Mouse (Mus musculus): ENCODE results near the gene Cadps2. TPM values are rescaled to one million over a fixed set of nuclear protein-coding genes. Genes with fewer than 3 reads are reported as not detected.

Cadps2 gene
- polyA plus RNA-seq (2015; fragmentation: Nextera tagmentation; extraction: Ambion mirVana), result 2.7 and 3.5 TPM in 2 replicates

DNA sequence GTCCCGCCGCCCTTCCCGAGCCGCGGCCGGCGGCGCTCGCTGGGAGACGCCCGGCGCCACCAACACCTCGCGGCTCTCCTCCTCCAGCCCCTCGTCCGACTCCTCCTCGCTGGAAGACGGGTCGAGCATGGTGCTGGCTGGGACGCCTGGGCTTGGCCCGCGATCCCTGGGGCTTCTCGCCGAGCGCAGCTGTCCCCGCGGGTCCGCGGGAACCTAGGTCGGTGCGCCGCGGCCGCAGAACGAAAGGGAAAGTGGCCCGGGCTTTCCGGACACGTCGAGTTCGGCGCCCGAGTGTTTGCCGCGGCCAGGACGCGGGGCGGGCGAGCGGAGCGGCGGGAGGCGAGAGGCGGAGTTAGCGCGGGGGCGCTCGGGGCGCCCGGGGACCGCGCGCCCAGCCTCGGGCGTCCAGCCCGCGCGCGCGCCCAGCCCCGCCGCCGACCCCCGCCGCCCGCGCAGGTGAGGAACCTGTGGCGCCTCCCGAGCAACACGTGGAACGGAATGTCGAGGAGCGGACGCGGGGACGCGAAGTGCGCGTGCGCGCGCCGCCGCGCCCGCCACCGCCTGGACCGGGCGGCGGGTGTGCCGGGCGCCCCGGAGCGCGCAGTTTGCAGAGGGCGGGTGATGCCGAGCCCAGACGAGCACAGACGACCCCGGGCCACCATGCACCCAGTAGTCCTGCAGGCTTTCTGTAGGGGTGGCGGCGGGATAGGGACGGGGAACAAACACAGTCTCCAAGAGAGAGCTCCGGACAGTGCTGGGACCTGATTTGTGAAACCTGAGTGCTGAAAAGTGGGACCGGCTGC lies at the start of gene Cadps2:
Gene Cadps2 (minus strand): TSS at position 413 of the 803 bp plus-strand sequence.
- Histone ChIP-seq H3K4me1 (peaks cover 4% of the 10 kb centered on the region; the same call in 1 of the 2 replicates), H3K27me3 (peaks cover 31% of the 10 kb centered on the region), H3K9me3 (no peaks in the 10 kb centered on the region), H3K4me3 (peak within 1 kb of the TSS; percentile 72), H3K36me3 (no peaks in the 10 kb centered on the region), H3K27ac (no peak within 1 kb of the TSS), H3K9ac (peak within 1 kb of the TSS; percentile 68), H3K4me2 (replicated peaks) (peak within 1 kb of the TSS; percentile 87)
- ATAC-seq (ENCODE audit: low FRiP score, low read depth), result peak; percentile 78
- WGBS, result under 1% methylated on average over 112 of the region's 114 CpGs

DNA sequence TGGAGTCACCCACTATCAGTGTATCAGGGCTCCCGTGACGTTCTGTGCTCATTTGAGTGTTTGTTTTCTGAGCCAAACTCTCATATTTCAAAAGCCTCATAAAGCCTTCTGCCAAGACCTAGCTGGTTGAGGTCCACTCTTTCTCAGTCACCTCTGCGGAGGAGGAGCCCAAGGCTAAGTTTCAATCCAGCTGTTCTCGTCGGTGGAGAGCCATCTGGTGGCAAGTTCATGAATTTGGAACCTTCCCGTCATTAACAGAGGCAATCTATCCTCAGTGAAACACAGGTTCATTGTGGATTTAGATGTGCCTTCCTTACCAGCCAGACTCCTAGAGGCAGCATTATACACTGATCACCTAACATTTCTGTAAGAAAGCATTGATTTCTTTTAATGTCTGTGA lies 47.2 kb upstream of the Cadps2 start:
- H3K4me3 ChIP-seq, result no peak overlapping the region
- no peaks in the 10 kb centered on the region for H3K36me3 ChIP-seq
- 8% methylated on average over 6 of the region's 6 CpGs for WGBS
- H3K9ac ChIP-seq, result no peak overlapping the region
- H3K4me1 ChIP-seq, result no peaks in the 10 kb centered on the region
- no peaks in the 10 kb centered on the region for H3K27me3 ChIP-seq
- ATAC-seq (ENCODE audit: low FRiP score, low read depth), result peak; percentile 57
- no peak overlapping the region for H3K27ac ChIP-seq
- H3K9me3 ChIP-seq, result no peaks in the 10 kb centered on the region
- no peak overlapping the region for H3K4me2 ChIP-seq (replicated peaks)

- no peaks in the 10 kb centered on the region for H3K4me1 ChIP-seq
- H3K9me3 ChIP-seq, result no peaks in the 10 kb centered on the region
- 73% methylated on average over 4 of the region's 4 CpGs for WGBS
- no peak overlapping the region for H3K4me2 ChIP-seq (replicated peaks)
- no peak overlapping the region for H3K4me3 ChIP-seq
- no peaks in the 10 kb centered on the region for H3K36me3 ChIP-seq
- ATAC-seq (ENCODE audit: low FRiP score, low read depth), result no peak
- no peaks in the 10 kb centered on the region for H3K27me3 ChIP-seq
- H3K9ac ChIP-seq, result no peak overlapping the region
- H3K27ac ChIP-seq, result no peak overlapping the region
Measured at GRCm38 (mm10) chr6:23876765-23877408, 37.7 kb upstream of the Cadps2 start.

DNA sequence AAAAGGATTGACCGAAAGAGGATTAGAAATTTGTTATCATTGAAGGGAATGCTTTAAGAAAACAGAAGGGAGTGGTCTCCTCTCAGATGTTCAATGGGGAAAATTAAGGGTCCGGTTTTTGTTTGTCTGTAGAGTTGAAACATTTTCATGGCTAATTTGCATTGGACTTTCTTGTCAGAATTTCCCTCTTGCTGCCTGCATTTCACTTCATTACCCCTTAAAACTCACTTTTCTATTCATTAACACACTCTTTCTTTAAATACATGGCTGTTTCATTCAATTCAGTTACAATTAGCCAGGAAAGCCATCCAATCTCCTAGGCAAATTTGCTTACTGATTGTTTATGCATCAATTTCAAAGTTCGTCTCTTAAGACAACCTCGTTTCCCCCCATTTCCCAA lies 37.1 kb upstream of the Cadps2 start:
- Histone ChIP-seq H3K9ac (no peak overlapping the region), H3K4me3 (no peak overlapping the region), H3K27ac (no peak overlapping the region), H3K36me3 (no peaks in the 10 kb centered on the region), H3K27me3 (no peaks in the 10 kb centered on the region), H3K9me3 (no peaks in the 10 kb centered on the region), H3K4me1 (no peaks in the 10 kb centered on the region), H3K4me2 (replicated peaks) (no peak overlapping the region)
- WGBS, result 83% methylated on average over 4 of the region's 4 CpGs
- no peak for ATAC-seq (ENCODE audit: low FRiP score, low read depth)

DNA sequence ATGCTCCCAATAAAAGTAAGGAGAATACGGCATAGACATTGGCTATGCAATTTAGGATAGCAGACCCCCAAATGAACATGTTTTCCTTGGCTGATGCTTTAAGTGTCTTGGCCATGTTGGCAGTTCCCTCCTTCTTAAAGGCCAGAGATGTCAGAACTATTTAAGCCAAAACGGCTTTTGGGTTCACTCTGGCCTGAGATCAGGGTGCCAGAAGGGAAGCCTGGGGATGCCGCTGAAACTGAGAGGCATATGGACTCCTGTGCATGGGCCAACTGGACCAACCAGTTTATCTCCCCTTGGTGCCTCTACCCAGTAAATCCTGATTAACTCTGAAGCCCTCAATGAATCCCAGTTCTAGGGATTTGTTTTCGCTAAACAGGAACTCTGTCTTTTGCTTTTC lies 34.6 kb upstream of the Cadps2 start:
- H3K4me3 ChIP-seq, result no peak overlapping the region
- H3K36me3 ChIP-seq, result no peaks in the 10 kb centered on the region
- no peaks in the 10 kb centered on the region for H3K9me3 ChIP-seq
- H3K9ac ChIP-seq, result no peak overlapping the region
- 82% methylated on average over 4 of the region's 4 CpGs for WGBS
- ATAC-seq (ENCODE audit: low FRiP score, low read depth), result no peak
- H3K27me3 ChIP-seq, result no peaks in the 10 kb centered on the region
- no peak overlapping the region for H3K4me2 ChIP-seq (replicated peaks)
- H3K4me1 ChIP-seq, result no peaks in the 10 kb centered on the region
- H3K27ac ChIP-seq, result no peak overlapping the region

DNA sequence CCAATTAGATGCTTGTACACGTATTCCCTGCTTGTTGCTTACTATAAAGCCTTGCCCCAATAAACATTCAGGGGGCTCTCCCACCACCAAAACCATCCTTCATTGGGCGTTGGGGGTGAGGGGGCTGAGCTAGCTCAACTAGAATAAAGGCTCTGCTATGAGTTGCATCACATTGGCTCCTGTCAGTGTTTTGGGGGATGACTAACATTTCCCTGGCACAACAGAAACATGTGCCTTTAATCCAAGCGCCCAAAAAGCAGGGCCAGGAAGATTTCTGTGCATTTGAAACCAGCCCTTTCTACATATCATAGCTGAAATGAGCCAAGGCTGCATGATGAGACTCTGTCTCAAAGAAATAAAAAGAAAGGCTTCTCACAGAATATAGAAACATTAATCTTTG lies 34.0 kb upstream of the Cadps2 start:
- no peak overlapping the region for H3K4me2 ChIP-seq (replicated peaks)
- no peaks in the 10 kb centered on the region for H3K36me3 ChIP-seq
- ATAC-seq (ENCODE audit: low FRiP score, low read depth), result no peak
- no peak overlapping the region for H3K4me3 ChIP-seq
- H3K27me3 ChIP-seq, result no peaks in the 10 kb centered on the region
- no peak overlapping the region for H3K9ac ChIP-seq
- H3K4me1 ChIP-seq, result no peaks in the 10 kb centered on the region
- H3K9me3 ChIP-seq, result no peaks in the 10 kb centered on the region
- no peak overlapping the region for H3K27ac ChIP-seq
- WGBS, result 81% methylated on average over 3 of the region's 3 CpGs

- no peak for ATAC-seq (ENCODE audit: low FRiP score, low read depth)
- Histone ChIP-seq H3K27me3 (no peaks in the 10 kb centered on the region), H3K4me2 (replicated peaks) (no peak overlapping the region), H3K36me3 (no peaks in the 10 kb centered on the region), H3K4me1 (no peaks in the 10 kb centered on the region), H3K4me3 (no peak overlapping the region), H3K9me3 (no peaks in the 10 kb centered on the region), H3K27ac (no peak overlapping the region), H3K9ac (no peak overlapping the region)
Measured at GRCm38 (mm10) chr6:23869971-23870370, 30.8 kb upstream of the Cadps2 start.

DNA sequence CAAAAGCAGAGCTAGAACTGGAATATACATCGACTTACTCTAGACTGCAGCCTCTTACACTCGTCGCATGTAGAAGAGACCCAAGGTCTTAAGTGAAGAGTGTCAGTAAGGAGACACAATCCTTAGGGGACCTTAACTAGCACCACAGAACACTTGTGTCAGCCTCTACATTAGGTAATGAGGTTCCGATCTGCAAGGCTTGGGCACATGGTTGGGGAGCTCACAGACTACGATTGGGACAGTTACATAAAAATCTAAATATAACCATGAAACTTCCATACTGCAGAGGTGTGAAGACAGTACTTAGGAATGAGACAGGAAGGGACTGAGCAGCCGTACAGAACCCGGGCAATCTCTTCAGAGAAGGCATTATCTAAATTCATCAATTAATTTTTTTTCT lies 27.1 kb upstream of the Cadps2 start:
- no peak for ATAC-seq (ENCODE audit: low FRiP score, low read depth)
- WGBS, result 86% methylated on average over 7 of the region's 7 CpGs

DNA sequence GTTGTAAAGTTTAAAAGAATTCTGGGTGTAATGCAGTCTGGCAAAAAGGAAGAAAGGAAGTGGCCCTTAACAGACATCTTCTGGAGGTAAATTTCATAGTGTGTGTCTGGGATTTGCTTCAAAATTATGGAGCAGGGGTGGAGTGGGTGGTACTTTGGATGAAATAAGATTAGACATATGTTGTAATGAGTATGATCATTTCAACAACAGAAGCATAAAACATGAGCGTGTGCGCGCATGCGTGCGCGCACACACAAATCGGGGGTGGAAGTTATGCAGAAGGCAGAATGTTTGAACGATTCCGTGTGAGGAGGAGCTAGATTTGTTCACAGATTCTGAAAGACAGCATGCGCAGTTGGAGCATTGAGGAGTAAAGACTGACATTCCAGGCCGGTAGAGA lies 14.2 kb upstream of the Cadps2 start:
- ATAC-seq (ENCODE audit: low FRiP score, low read depth), result no peak
- H3K9ac ChIP-seq, result no peak overlapping the region
- no peak overlapping the region for H3K27ac ChIP-seq
- no peak overlapping the region for H3K4me3 ChIP-seq
- H3K27me3 ChIP-seq, result no peaks in the 10 kb centered on the region
- no peaks in the 10 kb centered on the region for H3K4me1 ChIP-seq
- 90% methylated on average over 11 of the region's 11 CpGs for WGBS
- no peaks in the 10 kb centered on the region for H3K36me3 ChIP-seq
- no peaks in the 10 kb centered on the region for H3K9me3 ChIP-seq
- H3K4me2 ChIP-seq (replicated peaks), result no peak overlapping the region

More for the DNA sequence above, 27.1 kb upstream of the Cadps2 start:
- H3K36me3 ChIP-seq, result no peaks in the 10 kb centered on the region
- no peak overlapping the region for H3K27ac ChIP-seq
- H3K27me3 ChIP-seq, result no peaks in the 10 kb centered on the region
- no peaks in the 10 kb centered on the region for H3K4me1 ChIP-seq
- H3K9me3 ChIP-seq, result no peaks in the 10 kb centered on the region
- no peak overlapping the region for H3K9ac ChIP-seq
- no peak overlapping the region for H3K4me2 ChIP-seq (replicated peaks)
- no peak overlapping the region for H3K4me3 ChIP-seq

GRCm38 (mm10) chr6:23840001-23840400 lies 780 bp upstream of the Cadps2 start:
- WGBS, result under 1% methylated on average over 15 of the region's 15 CpGs

DNA sequence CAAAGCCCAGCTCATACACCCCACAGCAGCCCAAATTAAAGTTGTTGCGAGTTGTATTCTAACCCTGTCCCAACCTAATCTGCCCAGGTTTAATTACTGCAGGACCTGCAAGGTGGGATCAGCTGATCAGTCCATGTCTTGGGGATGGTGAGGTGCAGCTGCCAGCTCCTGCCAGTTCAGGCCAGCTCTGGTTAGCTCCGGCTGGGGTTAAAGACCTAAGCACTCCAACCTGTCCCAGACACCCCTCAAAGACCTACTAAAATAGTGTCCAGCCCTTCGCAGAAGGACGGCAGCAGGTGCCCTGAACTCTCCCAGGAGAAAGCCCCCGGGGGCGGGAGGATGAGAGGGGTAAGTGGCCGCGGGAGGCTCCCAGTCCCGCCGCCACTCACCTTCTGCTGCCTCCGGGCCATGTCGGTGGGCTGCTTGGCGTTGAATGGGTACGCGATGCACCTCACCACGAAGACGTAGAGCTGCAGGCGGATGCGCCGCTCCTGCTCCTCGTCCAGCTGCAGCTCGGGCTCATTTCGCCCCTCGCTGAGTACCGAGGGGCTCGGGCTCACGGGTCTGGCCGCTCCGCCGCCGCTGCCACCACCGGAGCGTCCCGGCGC lies 716 bp downstream of the Cadps2 start:
- Histone ChIP-seq H3K4me2 (replicated peaks) (peak overlapping the region; percentile 87), H3K9ac (peak overlapping the region; percentile 68), H3K4me1 (peaks cover 4% of the 10 kb centered on the region; the same call in 1 of the 2 replicates), H3K27me3 (peaks cover 31% of the 10 kb centered on the region), H3K27ac (no peak overlapping the region), H3K4me3 (peak overlapping the region; percentile 72), H3K36me3 (no peaks in the 10 kb centered on the region), H3K9me3 (no peaks in the 10 kb centered on the region)
- ATAC-seq (ENCODE audit: low FRiP score, low read depth), result peak; percentile 42
- 1% methylated on average over 35 of the region's 35 CpGs for WGBS

More at GRCm38 (mm10) chr6:23840001-23840400, 780 bp upstream of the Cadps2 start:
- H3K27me3 ChIP-seq, result peaks cover 31% of the 10 kb centered on the region
- H3K4me1 ChIP-seq, result peaks cover 4% of the 10 kb centered on the region; the same call in 1 of the 2 replicates
- H3K4me3 ChIP-seq, result peak overlapping the region; percentile 72
- H3K27ac ChIP-seq, result no peak overlapping the region
- no peak for ATAC-seq (ENCODE audit: low FRiP score, low read depth)
- no peaks in the 10 kb centered on the region for H3K36me3 ChIP-seq
- H3K9ac ChIP-seq, result peak overlapping the region; percentile 68; the same call in 1 of the 2 replicates
- peak overlapping the region; percentile 87 for H3K4me2 ChIP-seq (replicated peaks)
- H3K9me3 ChIP-seq, result no peaks in the 10 kb centered on the region

DNA sequence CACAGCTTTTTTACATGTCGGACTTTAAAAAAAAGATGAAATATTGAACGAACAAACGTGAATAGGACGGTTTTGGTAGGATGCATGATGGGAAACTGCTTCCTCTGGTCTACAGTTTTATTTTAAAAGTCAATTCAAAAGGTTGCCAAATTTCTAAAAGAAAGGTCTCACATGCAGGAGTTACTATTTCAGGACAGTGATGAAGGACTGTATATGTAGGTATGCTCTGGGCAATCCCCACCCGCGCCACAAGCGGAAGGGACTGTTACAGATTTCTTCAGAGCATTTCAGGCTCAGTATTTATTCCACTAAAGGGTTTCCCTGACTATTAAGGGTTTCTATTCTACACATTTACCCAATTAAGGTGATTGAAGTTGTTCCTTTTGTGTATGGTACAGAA lies 1.6 kb downstream of the Cadps2 start:
- Histone ChIP-seq H3K9me3 (no peaks in the 10 kb centered on the region), H3K4me1 (peaks cover 4% of the 10 kb centered on the region; the same call in 1 of the 2 replicates), H3K27me3 (peaks cover 31% of the 10 kb centered on the region), H3K36me3 (no peaks in the 10 kb centered on the region), H3K27ac (no peak overlapping the region), H3K4me3 (no peak overlapping the region), H3K9ac (no peak overlapping the region), H3K4me2 (replicated peaks) (no peak overlapping the region)
- ATAC-seq (ENCODE audit: low FRiP score, low read depth), result no peak
- 94% methylated on average over 7 of the region's 7 CpGs for WGBS

Data from limb, embryonic 13.5 days (tissue).